9 mouse cellular contexts compared by ENCODE assay signal in the genomic region with DNA sequence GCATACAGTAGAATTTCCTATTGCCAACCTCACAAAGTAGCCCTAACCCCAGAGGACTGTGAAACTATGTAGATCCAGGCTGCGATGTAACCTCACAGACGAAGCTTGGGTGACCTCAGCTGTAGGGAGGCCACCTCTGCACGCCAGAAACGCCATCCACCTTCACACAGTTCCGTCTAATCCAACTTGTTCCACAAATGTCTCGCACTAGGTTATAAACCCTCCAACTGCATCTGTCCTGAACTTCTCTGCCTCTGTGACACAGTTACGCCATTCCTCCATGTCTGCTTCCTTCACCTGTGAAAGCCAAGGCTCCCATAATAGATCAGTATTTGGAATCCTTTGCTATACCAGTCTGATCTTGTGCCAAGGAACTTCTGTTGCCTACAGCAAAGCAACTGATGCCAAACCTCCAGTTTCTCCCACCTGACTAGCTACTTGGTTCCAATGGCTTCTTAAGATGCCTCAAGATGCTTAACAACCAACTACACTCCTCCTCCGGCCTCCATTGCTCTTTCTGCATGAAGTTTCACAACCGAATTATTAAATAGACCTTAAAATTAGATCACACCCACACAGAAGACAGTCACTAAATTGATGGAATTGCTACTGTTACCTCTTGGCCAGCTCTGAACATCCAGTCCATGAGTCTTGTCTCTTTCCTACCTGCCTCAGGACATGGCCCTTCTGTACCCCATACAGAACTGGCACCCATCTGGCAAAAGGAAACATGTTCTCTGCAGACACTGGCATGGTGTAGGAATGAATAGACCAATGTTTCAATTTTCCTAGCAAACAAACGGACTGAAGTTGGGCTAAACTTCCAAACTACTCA. TPM values are rescaled to one million over a fixed set of nuclear protein-coding genes. Genes with fewer than 3 reads are reported as not detected.
DNase-seq lines count a peak whose midpoint lies in the region; ATAC-seq lines count a peak whose summit lies in the region.
"Had no signal": no experiment of that assay in that cellular context is flagged by ENCODE, and none has a peak within 500 bp of the region (broad histone marks: within the 10 kb centered on the region; RNA-seq: fewer than 3 reads in every experiment).

No protein-coding gene starts in this region.

- no peak overlapping the region for H3K9ac ChIP-seq in forebrain, embryonic 16.5 days (replicated peaks; ENCODE audit: low read depth, low read length)
- H3K9ac ChIP-seq in lung, embryonic 16.5 days (ENCODE audit: low read length), result peak overlapping the region; percentile 79
- no peak overlapping the region for H3K9ac ChIP-seq in limb, embryonic 11.5 days (ENCODE audit: low read length)
- H3K9ac ChIP-seq in stomach, embryonic 14.5 days (replicated peaks; ENCODE audit: low read depth, low read length), result no peak overlapping the region

- no peak overlapping the region for H3K4me2 ChIP-seq in forebrain, embryonic 16.5 days (ENCODE audit: low read length)
- H3K4me2 ChIP-seq in lung, embryonic 16.5 days (ENCODE audit: low read depth, low read length), result peak overlapping the region; percentile 95
- H3K4me2 ChIP-seq in limb, embryonic 11.5 days (ENCODE audit: low read depth, severe bottlenecking), result peak overlapping the region; percentile 86
- peak overlapping the region; percentile 71 for H3K4me2 ChIP-seq in stomach, embryonic 14.5 days (replicated peaks; ENCODE audit: low read depth, low read length)

- no peak overlapping the region for H3K27ac ChIP-seq in forebrain, embryonic 10.5 days
- H3K27ac ChIP-seq in forebrain, embryonic 16.5 days (ENCODE audit: low read length), result no peak overlapping the region
- H3K27ac ChIP-seq in lung, embryonic 16.5 days (ENCODE audit: low read length), result 0 out of 2 replicates have a peak overlapping the region, but pooled peaks have one; percentile 61
- no peak overlapping the region for H3K27ac ChIP-seq in limb, embryonic 11.5 days (replicated peaks; ENCODE audit: low read depth, low read length)
- H3K27ac ChIP-seq in stomach, embryonic 14.5 days (ENCODE audit: low read length), result no peak overlapping the region

- 90% methylated on average over 10 of the region's 10 CpGs for WGBS in forebrain, embryonic 10.5 days
- WGBS in forebrain, embryonic 16.5 days, result 89% methylated on average over 10 of the region's 10 CpGs
- WGBS in lung, embryonic 16.5 days, result 81% methylated on average over 10 of the region's 10 CpGs
- WGBS in limb, embryonic 11.5 days, result 78% methylated on average over 10 of the region's 10 CpGs
- WGBS in stomach, embryonic 14.5 days, result 79% methylated on average over 10 of the region's 10 CpGs

- H3K36me3 ChIP-seq in forebrain, embryonic 10.5 days (replicated peaks), result no peaks in the 10 kb centered on the region
- H3K36me3 ChIP-seq in forebrain, embryonic 16.5 days (ENCODE audit: control insufficient read depth, insufficient read depth), result no peaks in the 10 kb centered on the region
- no peaks in the 10 kb centered on the region for H3K36me3 ChIP-seq in lung, embryonic 16.5 days (ENCODE audit: control insufficient read depth, insufficient read depth, low read length)
- no peaks in the 10 kb centered on the region for H3K36me3 ChIP-seq in limb, embryonic 11.5 days (ENCODE audit: control insufficient read depth, insufficient read depth, low read length)
- H3K36me3 ChIP-seq in stomach, embryonic 14.5 days (ENCODE audit: control insufficient read depth, insufficient read depth, low read length), result no peaks in the 10 kb centered on the region

- peaks cover 14% of the 10 kb centered on the region for H3K4me1 ChIP-seq in forebrain, embryonic 10.5 days
- peaks cover 5% of the 10 kb centered on the region for H3K4me1 ChIP-seq in forebrain, embryonic 16.5 days (replicated peaks; ENCODE audit: control insufficient read depth, insufficient read depth, low read length)
- H3K4me1 ChIP-seq in lung, embryonic 16.5 days (replicated peaks; ENCODE audit: control insufficient read depth, insufficient read depth, low read length), result peaks cover 8% of the 10 kb centered on the region
- no peaks in the 10 kb centered on the region for H3K4me1 ChIP-seq in limb, embryonic 11.5 days (ENCODE audit: control insufficient read depth, insufficient read depth, low read length)
- H3K4me1 ChIP-seq in stomach, embryonic 14.5 days (ENCODE audit: control insufficient read depth, insufficient read depth, low read length), result 0 out of 2 replicates have a peak, but pooled peaks cover 4% of the 10 kb centered on the region

- H3K4me3 ChIP-seq in forebrain, embryonic 10.5 days, result peak overlapping the region; percentile 68
- no peak overlapping the region for H3K4me3 ChIP-seq in forebrain, embryonic 16.5 days (replicated peaks; ENCODE audit: low read length)
- H3K4me3 ChIP-seq in lung, embryonic 16.5 days (ENCODE audit: low read length), result peak overlapping the region; percentile 68
- H3K4me3 ChIP-seq in limb, embryonic 11.5 days (ENCODE audit: low read depth, low read length), result peak overlapping the region; percentile 52; the same call in 1 of the 2 replicates
- H3K4me3 ChIP-seq in stomach, embryonic 14.5 days (ENCODE audit: low read depth, low read length), result peak overlapping the region; percentile 51

- H3K9me3 ChIP-seq in forebrain, embryonic 10.5 days, result no peaks in the 10 kb centered on the region
- no peaks in the 10 kb centered on the region for H3K9me3 ChIP-seq in forebrain, embryonic 16.5 days (ENCODE audit: control insufficient read depth, low read length)
- no peaks in the 10 kb centered on the region for H3K9me3 ChIP-seq in lung, embryonic 16.5 days (ENCODE audit: control insufficient read depth, low read length)
- H3K9me3 ChIP-seq in limb, embryonic 11.5 days (ENCODE audit: control insufficient read depth, low read length), result no peaks in the 10 kb centered on the region
- no peaks in the 10 kb centered on the region for H3K9me3 ChIP-seq in stomach, embryonic 14.5 days (ENCODE audit: control insufficient read depth, low read depth, low read length)

- DNase-seq in forebrain, embryonic 10.5 days (ENCODE audit: extremely low spot score, low spot score), result no peak
- DNase-seq in lung, postnatal 10 days, result no peak
- no peak for DNase-seq in limb, embryonic 11.5 days (ENCODE audit: low spot score)
- DNase-seq in layer of hippocampus, postnatal 10 days (ENCODE audit: low spot score in 2 of 2), result no peak
- DNase-seq: right cerebral cortex, adult 18-20 months had no signal

- H3K27me3 ChIP-seq in forebrain, embryonic 10.5 days (ENCODE audit: poor library complexity, severe bottlenecking), result no peaks in the 10 kb centered on the region
- H3K27me3 ChIP-seq in forebrain, embryonic 16.5 days (replicated peaks; ENCODE audit: control insufficient read depth, insufficient read depth, low read length), result no peaks in the 10 kb centered on the region
- no peaks in the 10 kb centered on the region for H3K27me3 ChIP-seq in lung, embryonic 16.5 days (ENCODE audit: control insufficient read depth, insufficient read depth, low read depth, low read length)
- no peaks in the 10 kb centered on the region for H3K27me3 ChIP-seq in limb, embryonic 11.5 days (ENCODE audit: control insufficient read depth, insufficient read depth, low read length)
- H3K27me3 ChIP-seq in stomach, embryonic 14.5 days (ENCODE audit: control insufficient read depth, insufficient read depth, low read length), result no peaks in the 10 kb centered on the region

- ATAC-seq in forebrain, embryonic 16.5 days, result no peak
- no peak for ATAC-seq in lung, embryonic 16.5 days (ENCODE audit: low read depth)
- ATAC-seq in limb, embryonic 11.5 days (ENCODE audit: insufficient number of reproducible peaks, low FRiP score, low TSS enrichment, low read depth), result no peak
- no peak for ATAC-seq in stomach, embryonic 14.5 days (ENCODE audit: insufficient number of reproducible peaks, insufficient read depth, low FRiP score, low read depth)
- no peak for ATAC-seq in granulocyte monocyte progenitor cell, adult 5-6 weeks (replicated peaks; ENCODE audit: poor library complexity, severe bottlenecking)

RNA-seq across cellular contexts. Expression of gene Pctp, which starts 1.1 kb away (rescaled TPM):
- 21.4 and 22.3 TPM in 2 replicates for polyA plus RNA-seq in forebrain, embryonic 10.5 days (2016; fragmentation: Nextera tagmentation; extraction: Ambion mirVana)
- polyA plus RNA-seq in forebrain, embryonic 16.5 days (2015; fragmentation: Nextera tagmentation; extraction: Ambion mirVana), result 0.87 and 1.3 TPM in 2 replicates
- 9.5 and 10.9 TPM in 2 replicates for polyA plus RNA-seq in lung, embryonic 16.5 days (2015; fragmentation: Nextera tagmentation; extraction: Ambion mirVana)
- 11.1 and 14.8 TPM in 2 replicates for polyA plus RNA-seq in limb, embryonic 11.5 days (2014; fragmentation: Nextera tagmentation; extraction: Ambion mirVana)
- 6.6 and 7.0 TPM in 2 replicates for polyA plus RNA-seq in stomach, embryonic 14.5 days (2014; fragmentation: Nextera tagmentation; extraction: Ambion mirVana)
- under 1 TPM; 0.78 to 0.80 TPM for total RNA-seq in layer of hippocampus, postnatal 10 days (2021)
- total RNA-seq in granulocyte monocyte progenitor cell, adult 5-6 weeks (2014; fragmentation: Nextera tagmentation), result 16.0 and 24.3 TPM in 2 replicates
- 19.0 and 28.8 TPM in 2 replicates for total RNA-seq in granulocyte monocyte progenitor cell, adult 5-6 weeks (2017)

RNA-seq across cellular contexts. Expression of gene Tmem100, which starts 28.5 kb away (rescaled TPM):
- 4.8 and 6.3 TPM in 2 replicates for polyA plus RNA-seq in forebrain, embryonic 10.5 days (2016; fragmentation: Nextera tagmentation; extraction: Ambion mirVana)
- 5.0 and 6.7 TPM in 2 replicates for polyA plus RNA-seq in forebrain, embryonic 16.5 days (2015; fragmentation: Nextera tagmentation; extraction: Ambion mirVana)
- 20.7 and 22.7 TPM in 2 replicates for polyA plus RNA-seq in lung, embryonic 16.5 days (2015; fragmentation: Nextera tagmentation; extraction: Ambion mirVana)
- 8.2 and 8.6 TPM in 2 replicates for polyA plus RNA-seq in limb, embryonic 11.5 days (2014; fragmentation: Nextera tagmentation; extraction: Ambion mirVana)
- polyA plus RNA-seq in stomach, embryonic 14.5 days (2014; fragmentation: Nextera tagmentation; extraction: Ambion mirVana), result 37.7 and 40.3 TPM in 2 replicates
- total RNA-seq in layer of hippocampus, postnatal 10 days (2021), result 10 to 100 TPM; 28.2 to 30.1 TPM
- total RNA-seq in granulocyte monocyte progenitor cell, adult 5-6 weeks (2014; fragmentation: Nextera tagmentation), result 0.79 TPM in 1 of 2 replicates, not detected in the other
- 0.46 TPM in 1 of 2 replicates, not detected in the other for total RNA-seq in granulocyte monocyte progenitor cell, adult 5-6 weeks (2017)
